Mouse (Mus musculus): ENCODE measurements around the gene Rnf135.

GRCm38 (mm10) chr11:80238306-80238705, 54.7 kb downstream of the Rnf135 start:
- TF ChIP-seq POLR2A (IDR thresholded peaks at IDR 0.05; ENCODE audit: borderline replicate concordance, extremely low read depth, low read depth, low read length) (no peak), CTCF (IDR thresholded peaks at IDR 0.05; ENCODE audit: insufficient read depth, low read length) (no peak)
